Mouse (Mus musculus): ENCODE data around the gene Smc6.

Gene Smc6

GRCm38 (mm10) chr12:11277207-11277606 lies 11.5 kb downstream of the Smc6 start:
- in situ Hi-C loops (cut with MboI; ENCODE audit: unreplicated experiment in 2 of 2) = loop anchor here in 1 of 2 experiments (25.0 kb wide), 1 partner anchor 1285 kb away; no protein-coding TSS in a partner anchor

GRCm38 (mm10) chr12:11279886-11280285 lies 14.2 kb downstream of the Smc6 start:
- in situ Hi-C loops (cut with MboI; ENCODE audit: unreplicated experiment in 2 of 2) = loop anchor here in 1 of 2 experiments (10.0 to 25.0 kb wide), 2 partner anchors 65 to 1282 kb away; no protein-coding TSS in a partner anchor

GRCm38 (mm10) chr12:11281584-11281983 lies 15.9 kb downstream of the Smc6 start:
- in situ Hi-C loops (cut with MboI; ENCODE audit: unreplicated experiment in 2 of 2) = loop anchor here in 1 of 2 experiments (10.0 to 25.0 kb wide), 2 partner anchors 67 to 1281 kb away; no protein-coding TSS in a partner anchor

- in situ Hi-C loops (cut with MboI; ENCODE audit: unreplicated experiment in 2 of 2) = loop anchor here in 1 of 2 experiments (10.0 to 25.0 kb wide), 2 partner anchors 72 to 1276 kb away; no protein-coding TSS in a partner anchor
Observed at GRCm38 (mm10) chr12:11286382-11286781, 20.7 kb downstream of the Smc6 start.

GRCm38 (mm10) chr12:11300858-11301257 lies 35.2 kb downstream of the Smc6 start:
- in situ Hi-C loops (cut with MboI; ENCODE audit: unreplicated experiment in 2 of 2) = loop anchor here in 1 of 2 experiments (25.0 kb wide), 1 partner anchor 1936 kb away; the partner anchor contains the start of gene Ddx1

GRCm38 (mm10) chr12:11306753-11307645 lies 41.3 kb downstream of the Smc6 start:
- in situ Hi-C loops (cut with MboI; ENCODE audit: unreplicated experiment in 2 of 2) = loop anchor here in 1 of 2 experiments (25.0 kb wide), 1 partner anchor 1930 kb away; the partner anchor contains the start of gene Ddx1

GRCm38 (mm10) chr12:11311106-11311505 lies 45.4 kb downstream of the Smc6 start:
- in situ Hi-C loops (cut with MboI; ENCODE audit: unreplicated experiment in 2 of 2) = loop anchor here in 1 of 2 experiments (10.0 to 25.0 kb wide), 2 partner anchors 1104 to 1926 kb away; partner anchors contain the start of gene Ddx1

- in situ Hi-C loops (cut with MboI; ENCODE audit: unreplicated experiment in 2 of 2) = loop anchor here in 1 of 2 experiments (10.0 to 25.0 kb wide), 2 partner anchors 1101 to 1923 kb away; partner anchors contain the start of gene Ddx1
Observed at GRCm38 (mm10) chr12:11313840-11314239, 48.2 kb downstream of the Smc6 start.

- in situ Hi-C loops (cut with MboI; ENCODE audit: unreplicated experiment in 2 of 2) = loop anchor here in 1 of 2 experiments (10.0 to 25.0 kb wide), 2 partner anchors 1097 to 1920 kb away; partner anchors contain the start of gene Ddx1
Observed at GRCm38 (mm10) chr12:11317671-11318070, 52.0 kb downstream of the Smc6 start.

- in situ Hi-C loops (cut with MboI; ENCODE audit: unreplicated experiment in 2 of 2) = loop anchor here in 1 of 2 experiments (25.0 kb wide), 1 partner anchor 1913 kb away; the partner anchor contains the start of gene Ddx1
Observed at GRCm38 (mm10) chr12:11324480-11324879, 58.8 kb downstream of the Smc6 start.

GRCm38 (mm10) chr12:11326483-11326882 lies 60.8 kb downstream of the Smc6 start:
- in situ Hi-C loops (cut with MboI; ENCODE audit: unreplicated experiment in 2 of 2) = loop anchor here (25.0 kb wide), 2 partner anchors 514 to 1886 kb away; no protein-coding TSS in a partner anchor

GRCm38 (mm10) chr12:11336845-11337244 lies 71.2 kb downstream of the Smc6 start:
- in situ Hi-C loops (cut with MboI; ENCODE audit: unreplicated experiment in 2 of 2) = loop anchor here (5.0 to 25.0 kb wide), 4 partner anchors 140 to 1875 kb away; no protein-coding TSS in a partner anchor

- in situ Hi-C loops (cut with MboI; ENCODE audit: unreplicated experiment in 2 of 2) = loop anchor here (5.0 to 25.0 kb wide), 4 partner anchors 141 to 1874 kb away; no protein-coding TSS in a partner anchor
Observed at GRCm38 (mm10) chr12:11338251-11338650, 72.6 kb downstream of the Smc6 start.

GRCm38 (mm10) chr12:11342020-11342600 lies 76.4 kb downstream of the Smc6 start:
- in situ Hi-C loops (cut with MboI; ENCODE audit: unreplicated experiment in 2 of 2) = loop anchor here (5.0 to 25.0 kb wide), 3 partner anchors 530 to 1870 kb away; no protein-coding TSS in a partner anchor

GRCm38 (mm10) chr12:11345963-11346362 lies 80.3 kb downstream of the Smc6 start:
- in situ Hi-C loops (cut with MboI; ENCODE audit: unreplicated experiment in 2 of 2) = loop anchor here (25.0 kb wide), 2 partner anchors 534 to 1866 kb away; no protein-coding TSS in a partner anchor

GRCm38 (mm10) chr12:11348423-11348822 lies 82.7 kb downstream of the Smc6 start:
- in situ Hi-C loops (cut with MboI; ENCODE audit: unreplicated experiment in 2 of 2) = loop anchor here (25.0 kb wide), 2 partner anchors 536 to 1864 kb away; no protein-coding TSS in a partner anchor

- in situ Hi-C loops (cut with MboI; ENCODE audit: unreplicated experiment in 2 of 2) = loop anchor here (5.0 to 25.0 kb wide), 8 partner anchors 255 to 1862 kb away; partner anchors contain the start of gene Mycn (in 2 of the 2)
Observed at GRCm38 (mm10) chr12:11349870-11350269, 84.2 kb downstream of the Smc6 start.

GRCm38 (mm10) chr12:11350895-11351294 lies 85.2 kb downstream of the Smc6 start:
- in situ Hi-C loops (cut with MboI; ENCODE audit: unreplicated experiment in 2 of 2) = loop anchor here (5.0 to 25.0 kb wide), 6 partner anchors 254 to 1586 kb away; partner anchors contain the start of gene Mycn (in 2 of the 2)

- in situ Hi-C loops (cut with MboI; ENCODE audit: unreplicated experiment in 2 of 2) = loop anchor here (25.0 kb wide), 2 partner anchors 425 to 1575 kb away; partner anchors contain the start of gene Mycn (in 2 of the 2)
Observed at GRCm38 (mm10) chr12:11362435-11362834, 96.7 kb downstream of the Smc6 start.

- in situ Hi-C loops (cut with MboI; ENCODE audit: unreplicated experiment in 2 of 2) = loop anchor here (25.0 kb wide), 2 partner anchors 422 to 1572 kb away; partner anchors contain the start of gene Mycn (in 2 of the 2)
Observed at GRCm38 (mm10) chr12:11364870-11365269, 99.2 kb downstream of the Smc6 start.

All from v-Abl transformed pro-B cells (cell line).